Mouse (Mus musculus) limb, embryonic 11.5 days (tissue): ENCODE measurements around the gene Lancl1. TPM values are rescaled to one million over a fixed set of nuclear protein-coding genes. Genes with fewer than 3 reads are reported as not detected.

Experiments used
- ATAC-seq: fragments of 200-750 bp; cut with Nextera tagmentation; 2 replicates; pipeline ENCODE4 v1.8.0; 2017; ENCODE audit warnings: low read depth; ENCODE audit not compliant: insufficient number of reproducible peaks, low FRiP score, low TSS enrichment
- DNase-seq: peaks from one replicate; pipeline ENCODE4 v3.0.0-alpha.2; 2015; ENCODE audit warnings: low spot score
- H3K27ac ChIP-seq: fragments of 300-500 bp; sonication (generic); replicated peaks from 2 replicates; pipeline ENCODE4 v1.5.1; 2014; ENCODE audit warnings: low read depth, mild to moderate bottlenecking, low read length
- H3K27me3 ChIP-seq: fragments of 300-500 bp; sonication (generic); 2 replicates; pipeline ENCODE4 v1.6.1; 2014; ENCODE audit warnings: mild to moderate bottlenecking, low read length, mixed read lengths; ENCODE audit not compliant: control insufficient read depth, insufficient read depth
- H3K36me3 ChIP-seq: fragments of 300-500 bp; sonication (generic); 2 replicates; pipeline ENCODE4 v1.6.1; 2014; ENCODE audit warnings: mild to moderate bottlenecking, low read length, moderate library complexity, mixed read lengths; ENCODE audit not compliant: control insufficient read depth, insufficient read depth
- H3K4me1 ChIP-seq: fragments of 300-500 bp; sonication (generic); 2 replicates; pipeline ENCODE4 v1.6.1; 2014; ENCODE audit warnings: low read length, mixed read lengths; ENCODE audit not compliant: control insufficient read depth, insufficient read depth
- H3K4me2 ChIP-seq: fragments of 300-500 bp; sonication (generic); 2 replicates; pipeline ENCODE4 v1.6.1; 2014; ENCODE audit warnings: low read depth, mild to moderate bottlenecking, moderate library complexity; ENCODE audit not compliant: severe bottlenecking
- H3K4me3 ChIP-seq: fragments of 300-500 bp; sonication (generic); 2 replicates; pipeline ENCODE4 v1.5.1; 2014; ENCODE audit warnings: low read depth, low read length
- H3K9ac ChIP-seq: fragments of 300-500 bp; sonication (generic); 2 replicates; pipeline ENCODE4 v1.6.1; 2014; ENCODE audit warnings: mild to moderate bottlenecking, low read length
- H3K9me3 ChIP-seq: fragments of 300-500 bp; sonication (generic); 2 replicates; pipeline ENCODE4 v1.6.1; 2016; ENCODE audit warnings: low read length; ENCODE audit not compliant: control insufficient read depth
- WGBS: fragments of 180-500 bp; shearing (Covaris S2); extraction: QIAGEN DNeasy Blood & Tissue Kit; methylation state at CpG from one replicate; pipeline ENCODE4 v1.1.7; 2014; 5-methylcytosine and 5-hydroxymethylcytosine counted together
- polyA plus RNA-seq: library from polyadenylated mRNA; unstranded; fragments of >200 nt; fragmentation: Nextera tagmentation; extraction: Ambion mirVana; gene quantifications from 2 replicates; pipeline ENCODE4 v1.2.1, GENCODE M21; 2014

Gene Lancl1
- polyA plus RNA-seq, 1 experiment from 2014 or later: 97.0 TPM

GRCm38 (mm10) chr1:66985129-66985698, 53.5 kb downstream of the Lancl1 start:
- ATAC-seq: no peak
- Histone ChIP-seq H3K4me3 (no peak overlapping the region), H3K27me3 (no peaks in the 10 kb centered on the region), H3K9me3 (no peaks in the 10 kb centered on the region), H3K9ac (no peak overlapping the region), H3K36me3 (no peaks in the 10 kb centered on the region), H3K4me2 (no peak overlapping the region), H3K4me1 (no peaks in the 10 kb centered on the region), H3K27ac (no peak overlapping the region)
- 18% methylated on average over 7 of the region's 7 CpGs for WGBS
- DNase-seq: no peak

DNA sequence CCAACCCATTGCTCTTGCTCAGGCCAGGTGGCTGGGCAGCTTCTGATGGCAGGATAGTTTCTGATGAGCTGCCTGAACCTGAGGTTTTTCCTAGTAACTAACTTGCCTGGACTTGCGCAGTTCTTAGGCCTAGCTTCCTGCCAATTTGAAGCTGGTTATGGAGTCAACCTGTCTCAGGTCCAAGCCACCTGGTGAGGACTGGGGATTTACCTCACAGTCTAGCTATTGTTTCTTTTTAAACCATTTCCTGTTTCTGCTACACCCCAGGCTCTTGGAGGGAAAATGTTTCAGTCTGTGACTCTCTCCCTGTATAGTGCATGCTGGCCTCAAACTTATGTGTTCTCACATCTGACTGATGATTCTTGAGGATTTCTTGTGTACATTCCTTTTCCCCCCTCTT, 58.5 kb downstream of the Lancl1 start:
- Histone ChIP-seq H3K4me2 (no peak overlapping the region), H3K27me3 (no peaks in the 10 kb centered on the region), H3K4me1 (no peaks in the 10 kb centered on the region), H3K36me3 (no peaks in the 10 kb centered on the region), H3K27ac (no peak overlapping the region), H3K9me3 (no peaks in the 10 kb centered on the region), H3K4me3 (no peak overlapping the region), H3K9ac (no peak overlapping the region)
- WGBS: 93% methylated on average over 1 of the region's 1 CpGs
- ATAC-seq: no peak
- no peak for DNase-seq

DNA sequence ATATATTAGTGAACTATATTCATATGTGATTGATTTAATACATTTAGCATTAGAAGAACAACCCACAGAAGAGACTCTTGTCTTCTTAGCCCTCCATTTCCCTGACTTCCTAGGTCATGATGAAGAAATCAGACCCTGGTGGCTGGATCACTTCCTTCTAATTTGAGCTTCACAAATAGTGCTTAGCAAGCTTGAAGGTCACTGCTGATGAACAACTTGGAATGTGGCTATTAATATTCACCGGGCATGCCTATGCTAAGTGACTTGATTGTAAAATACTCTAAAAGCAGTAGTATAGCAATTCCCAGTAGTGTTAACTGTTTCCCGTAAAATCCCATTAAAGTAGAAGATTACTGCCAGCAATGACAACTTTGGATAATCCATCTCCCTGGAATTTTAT, 63.2 kb downstream of the Lancl1 start:
- no peak overlapping the region for H3K27ac ChIP-seq

DNA sequence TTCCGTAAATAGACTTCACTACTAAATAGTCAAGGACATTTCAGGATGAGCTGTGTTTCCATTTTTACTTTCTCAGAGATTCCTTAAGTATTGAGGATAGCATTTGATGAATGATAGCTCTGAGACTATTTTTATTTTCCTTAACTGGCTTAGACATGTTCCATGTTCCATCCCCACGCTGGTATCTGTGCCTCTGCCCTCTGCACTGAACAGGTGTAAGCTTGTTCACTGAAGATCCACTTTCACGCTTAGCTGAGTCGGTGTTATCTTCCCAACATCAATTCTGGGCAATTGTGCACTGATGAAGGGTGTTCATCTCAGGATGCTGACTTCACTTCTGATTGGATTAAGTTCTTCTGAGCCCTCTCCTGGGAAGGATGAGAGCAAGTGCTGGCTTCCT, 73.8 kb downstream of the Lancl1 start:
- Histone ChIP-seq H3K27ac (no peak overlapping the region), H3K36me3 (no peaks in the 10 kb centered on the region), H3K27me3 (no peaks in the 10 kb centered on the region), H3K4me2 (no peak overlapping the region), H3K4me1 (no peaks in the 10 kb centered on the region), H3K9ac (no peak overlapping the region), H3K9me3 (no peaks in the 10 kb centered on the region), H3K4me3 (no peak overlapping the region)
- no peak for DNase-seq
- ATAC-seq: no peak
- 87% methylated on average over 4 of the region's 4 CpGs for WGBS

More for the DNA sequence above, 63.2 kb downstream of the Lancl1 start:
- no peak overlapping the region for H3K4me2 ChIP-seq
- 89% methylated on average over 2 of the region's 2 CpGs for WGBS
- ATAC-seq (no peak), DNase-seq (no peak)
- no peak overlapping the region for H3K4me3 ChIP-seq
- H3K4me1 ChIP-seq: no peaks in the 10 kb centered on the region
- no peak overlapping the region for H3K9ac ChIP-seq
- H3K27me3 ChIP-seq: no peaks in the 10 kb centered on the region
- no peaks in the 10 kb centered on the region for H3K36me3 ChIP-seq
- H3K9me3 ChIP-seq: no peaks in the 10 kb centered on the region

DNA sequence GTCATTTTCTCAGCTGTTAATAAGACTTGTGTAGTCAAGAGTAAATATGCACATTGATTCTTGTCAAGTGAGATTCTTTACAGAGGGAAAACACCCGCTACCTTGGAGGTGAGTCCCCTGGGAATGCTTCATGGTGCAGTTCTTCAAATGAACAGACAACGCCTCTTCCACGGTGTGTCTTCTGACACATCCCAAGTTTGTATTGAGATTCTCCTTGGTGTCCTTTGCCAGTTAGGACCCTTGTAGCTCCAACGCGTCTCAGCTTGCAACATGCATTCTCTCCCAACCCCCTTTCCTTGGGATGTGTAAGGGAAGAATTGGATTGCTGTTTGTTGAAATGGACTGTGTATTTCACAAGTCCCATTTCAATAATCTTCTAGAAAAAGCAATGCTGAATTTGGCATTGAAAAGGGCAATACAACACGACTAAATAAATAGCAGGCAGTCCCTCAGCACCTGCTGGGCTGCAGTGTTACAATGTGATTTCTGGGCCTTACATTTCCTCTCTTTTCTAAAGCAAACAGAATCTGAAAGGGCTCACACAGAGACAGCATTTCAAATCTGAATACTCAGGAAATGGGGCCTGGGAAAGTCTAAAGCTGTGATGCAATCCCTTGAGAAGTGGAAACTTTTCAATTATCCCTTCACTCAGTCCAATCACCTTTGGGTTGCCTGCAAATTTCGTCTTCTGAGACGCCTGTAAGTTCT, 78.0 kb downstream of the Lancl1 start:
- no peak overlapping the region for H3K4me3 ChIP-seq
- no peak for DNase-seq
- ATAC-seq: no peak
- H3K27me3 ChIP-seq: no peaks in the 10 kb centered on the region
- no peaks in the 10 kb centered on the region for H3K4me1 ChIP-seq
- no peak overlapping the region for H3K27ac ChIP-seq
- WGBS: 56% methylated on average over 8 of the region's 8 CpGs
- H3K36me3 ChIP-seq: no peaks in the 10 kb centered on the region
- H3K4me2 ChIP-seq: no peak overlapping the region
- H3K9ac ChIP-seq: no peak overlapping the region
- H3K9me3 ChIP-seq: no peaks in the 10 kb centered on the region

DNA sequence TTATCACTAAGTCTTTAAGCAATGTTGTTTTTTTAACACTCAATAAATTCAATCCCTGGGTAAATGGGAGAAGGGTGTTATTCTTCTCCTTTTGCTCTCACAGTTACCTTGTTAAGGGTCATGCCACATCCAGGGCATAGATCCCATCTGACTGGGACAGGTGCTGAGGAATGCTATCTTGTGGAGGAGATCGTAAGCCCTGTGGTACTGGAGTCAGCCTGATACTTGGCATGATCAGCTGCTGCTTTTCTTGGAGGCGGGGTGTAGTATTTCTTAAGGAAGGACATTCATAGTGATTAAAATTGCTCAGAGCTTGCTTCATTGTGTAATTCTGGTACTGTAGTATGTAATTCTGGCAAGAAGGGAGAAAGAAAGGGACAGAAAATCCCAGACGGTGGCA, 81.3 kb downstream of the Lancl1 start:
- Histone ChIP-seq H3K9me3 (no peaks in the 10 kb centered on the region), H3K4me2 (no peak overlapping the region), H3K9ac (no peak overlapping the region), H3K4me1 (no peaks in the 10 kb centered on the region), H3K27ac (no peak overlapping the region), H3K27me3 (no peaks in the 10 kb centered on the region), H3K36me3 (no peaks in the 10 kb centered on the region), H3K4me3 (no peak overlapping the region)
- WGBS: 94% methylated on average over 3 of the region's 3 CpGs
- no peak for ATAC-seq
- no peak for DNase-seq

- no peaks in the 10 kb centered on the region for H3K9me3 ChIP-seq
- no peaks in the 10 kb centered on the region for H3K4me1 ChIP-seq
- no peak overlapping the region for H3K9ac ChIP-seq
- H3K27me3 ChIP-seq: no peaks in the 10 kb centered on the region
- no peak overlapping the region for H3K27ac ChIP-seq
- no peak overlapping the region for H3K4me3 ChIP-seq
- no peak for ATAC-seq
- no peak for DNase-seq
- 84% methylated on average over 3 of the region's 3 CpGs for WGBS
- no peak overlapping the region for H3K4me2 ChIP-seq
- H3K36me3 ChIP-seq: no peaks in the 10 kb centered on the region
Observed at GRCm38 (mm10) chr1:66951086-66951485, 87.6 kb downstream of the Lancl1 start.
